Mouse (Mus musculus) skeletal muscle tissue, adult 2 months (tissue): ENCODE measurements around the gene Nmur1.
A peak's percentile ranks its signal among the peaks of the same experiment; 100 is the strongest.

ENCODE experiments used
- DNase-seq: peaks from one replicate; pipeline ENCODE4 v3.0.0-alpha.2; 2012; ENCODE audit warnings: low read depth, low spot score

Gene Nmur1

DNA sequence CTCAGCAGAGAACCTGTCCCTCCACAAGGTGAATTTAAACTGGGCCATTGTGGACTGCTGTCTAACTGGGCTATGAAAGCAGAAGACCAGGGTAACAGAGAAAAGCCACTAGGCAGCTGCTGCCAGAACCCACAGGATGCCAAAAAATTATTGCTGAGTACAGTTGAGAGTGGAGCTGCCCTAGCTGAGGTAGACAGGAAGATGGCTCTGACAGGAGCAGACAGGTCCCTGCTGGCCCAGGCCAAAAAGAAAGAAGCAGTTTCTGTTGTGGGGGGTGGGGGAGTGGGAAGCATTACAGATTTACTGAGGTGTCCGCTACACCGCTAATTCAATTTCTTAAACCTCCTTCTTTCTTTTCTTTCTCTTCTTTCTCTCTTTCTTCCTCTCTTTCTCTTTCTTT, 16.6 kb downstream of the Nmur1 start:
- DNase-seq, result no peak

DNA sequence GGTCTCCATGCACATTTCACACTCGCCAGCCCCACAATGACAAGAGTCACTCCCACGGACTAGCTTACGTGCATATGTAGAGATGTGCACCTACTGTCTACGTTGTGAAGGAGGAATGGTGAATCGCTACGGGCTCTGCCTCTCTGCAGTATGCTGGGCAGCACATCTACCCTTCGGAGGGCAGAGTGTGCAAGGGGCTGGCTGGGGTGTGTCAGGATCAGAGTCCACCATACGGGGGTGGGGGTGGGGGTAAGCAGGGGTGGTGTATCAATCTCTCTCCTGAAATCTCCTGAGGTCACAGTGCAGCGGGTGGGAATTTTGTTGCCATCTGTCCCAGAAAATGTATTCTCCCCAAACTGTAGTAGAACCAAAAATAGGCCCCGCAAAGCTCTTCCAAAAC, 17.5 kb downstream of the Nmur1 start:
- DNase-seq, result no peak

DNA sequence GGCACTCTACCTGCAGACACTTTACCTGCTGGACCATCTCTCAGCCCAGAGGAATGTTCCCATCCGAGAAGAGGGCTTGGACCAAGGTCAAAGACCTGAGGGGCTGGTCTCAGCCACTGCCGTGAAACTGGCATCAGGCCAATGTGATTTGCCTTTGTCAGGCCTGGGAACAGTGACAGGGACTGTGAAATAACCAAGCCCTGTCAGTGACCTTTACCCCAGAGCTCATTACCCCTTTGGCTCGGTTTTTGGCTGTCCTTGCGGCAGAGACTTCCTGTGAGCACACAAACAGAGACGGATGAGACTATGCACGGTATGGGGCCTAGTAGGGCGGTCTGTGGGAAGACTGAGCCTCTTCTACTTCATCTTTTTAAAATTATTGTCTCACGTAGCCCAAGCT, 19.1 kb downstream of the Nmur1 start:
- no peak for DNase-seq

DNA sequence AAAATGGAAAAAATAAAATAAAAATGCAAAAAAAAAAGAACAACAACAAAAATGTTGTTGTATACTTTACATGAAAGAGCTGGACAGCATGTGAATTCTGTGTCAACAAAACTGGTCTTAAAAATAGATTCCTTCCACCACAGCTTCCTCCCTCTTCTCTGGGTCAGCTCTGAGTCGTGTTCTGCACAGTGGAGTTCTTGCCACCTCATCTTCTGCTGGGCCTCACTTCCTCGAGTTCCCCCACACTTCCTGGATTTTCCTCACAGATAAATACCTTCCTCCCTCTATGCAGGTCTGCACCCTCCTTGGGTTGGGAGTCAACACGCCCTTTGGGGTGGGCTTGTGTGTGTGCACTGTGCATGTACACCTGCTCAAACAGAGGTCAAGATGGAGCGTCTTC, 19.7 kb downstream of the Nmur1 start:
- DNase-seq, result no peak

DNA sequence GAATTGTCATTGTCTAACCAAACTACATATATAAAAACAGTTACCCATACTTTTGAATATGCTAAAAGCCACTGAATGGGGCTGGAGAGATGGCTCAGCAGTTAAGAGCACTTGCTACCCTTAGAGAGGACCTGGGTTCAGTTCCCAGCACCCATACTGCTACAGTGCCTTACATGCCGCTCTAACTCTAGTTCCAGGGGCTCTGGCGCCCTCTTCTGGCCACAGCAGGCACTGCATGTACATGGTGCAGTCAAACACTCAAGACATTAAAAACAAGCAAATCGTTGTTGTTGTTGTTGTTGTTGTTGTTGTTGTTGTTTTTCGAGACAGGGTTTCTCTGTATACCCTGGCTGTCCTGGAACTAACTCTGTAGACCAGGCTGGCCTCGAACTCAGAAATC, 21.2 kb downstream of the Nmur1 start:
- no peak for DNase-seq

DNA sequence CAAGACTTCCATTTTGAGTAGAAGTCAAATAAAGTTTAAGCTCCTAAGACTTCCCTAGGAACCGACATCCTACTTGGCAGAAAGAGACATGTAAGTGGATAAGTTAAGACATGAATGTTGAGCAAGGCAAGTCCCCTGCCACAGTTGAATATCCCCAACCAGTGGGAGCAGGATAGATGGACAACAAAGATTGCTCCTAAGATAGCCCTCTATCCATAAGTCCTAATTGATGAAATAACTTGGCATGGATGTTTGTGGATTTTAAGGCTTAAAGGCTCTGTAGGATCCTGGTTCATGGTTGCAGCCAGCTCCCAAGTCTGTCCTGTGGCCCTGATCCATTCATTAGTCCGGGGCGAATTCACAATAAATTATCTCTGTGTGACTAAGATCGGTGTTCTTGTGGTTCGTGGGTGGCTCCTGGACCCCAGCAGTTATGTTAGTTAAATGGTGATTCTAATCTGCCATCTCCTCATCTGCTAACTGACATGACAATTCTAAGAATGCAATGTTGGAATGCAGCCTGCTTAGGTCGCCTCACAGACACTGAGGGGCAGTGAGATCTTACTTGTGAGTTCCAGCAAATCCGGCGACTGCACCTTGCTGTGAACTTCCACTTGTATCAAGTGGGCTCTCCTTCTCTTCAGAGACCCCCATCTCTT, 25.8 kb downstream of the Nmur1 start:
- no peak for DNase-seq

DNA sequence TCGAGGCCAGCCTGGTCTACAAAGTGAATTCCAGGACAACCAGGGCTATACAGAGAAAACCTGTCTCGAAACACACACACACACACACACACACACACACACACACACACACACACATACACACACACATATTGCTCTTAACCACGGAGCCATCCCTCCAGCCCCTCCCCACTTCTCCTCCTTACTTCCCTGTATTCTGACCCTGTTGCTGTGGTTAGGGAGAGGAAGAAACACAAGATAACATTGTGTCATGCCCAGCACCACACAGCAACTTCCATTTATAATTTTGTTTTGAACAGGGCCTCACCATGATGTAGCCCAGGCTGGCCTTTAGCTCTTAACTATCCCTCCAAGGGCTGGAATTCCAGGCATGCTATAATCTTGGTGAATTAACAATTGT, 26.7 kb downstream of the Nmur1 start:
- DNase-seq, result no peak

DNA sequence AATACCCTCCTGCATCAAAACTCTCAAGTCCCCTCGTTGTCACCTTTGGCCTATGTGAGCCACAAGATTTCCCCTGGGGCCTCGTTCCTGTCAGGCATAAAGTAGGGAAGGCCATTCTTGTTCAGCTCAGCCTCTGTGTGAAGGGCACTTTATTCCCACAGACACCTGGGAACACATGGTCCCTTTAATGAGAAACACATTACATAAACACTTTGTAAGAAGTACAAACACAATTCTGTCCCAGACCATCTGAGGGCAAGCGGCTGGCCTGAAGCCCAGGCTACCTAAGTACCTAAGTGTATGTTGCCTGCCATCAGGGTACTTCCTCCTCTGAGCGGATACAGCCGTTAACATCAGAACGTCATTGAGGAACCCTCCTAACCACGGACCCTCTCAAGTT, 27.8 kb downstream of the Nmur1 start:
- DNase-seq, result no peak

DNA sequence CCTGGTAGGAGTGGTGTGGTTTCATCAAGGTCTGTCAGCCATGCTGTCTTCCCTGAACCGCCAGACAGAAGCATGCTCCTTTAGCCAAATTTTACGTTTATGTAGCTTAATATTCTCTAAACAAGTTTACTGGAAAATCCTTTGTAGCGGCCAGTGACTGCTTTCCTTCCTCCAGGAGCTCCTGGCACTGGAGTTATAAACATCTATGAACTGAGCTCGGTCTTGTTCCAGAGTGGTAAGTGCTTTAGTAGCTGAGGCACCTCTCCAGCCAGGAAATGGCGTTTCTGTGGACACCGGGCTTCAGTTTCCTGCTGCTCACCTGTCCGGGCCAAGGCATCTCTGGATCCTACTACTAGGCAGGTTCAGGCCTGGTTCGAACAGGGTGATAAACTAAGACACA, 28.4 kb downstream of the Nmur1 start:
- DNase-seq, result no peak

DNA sequence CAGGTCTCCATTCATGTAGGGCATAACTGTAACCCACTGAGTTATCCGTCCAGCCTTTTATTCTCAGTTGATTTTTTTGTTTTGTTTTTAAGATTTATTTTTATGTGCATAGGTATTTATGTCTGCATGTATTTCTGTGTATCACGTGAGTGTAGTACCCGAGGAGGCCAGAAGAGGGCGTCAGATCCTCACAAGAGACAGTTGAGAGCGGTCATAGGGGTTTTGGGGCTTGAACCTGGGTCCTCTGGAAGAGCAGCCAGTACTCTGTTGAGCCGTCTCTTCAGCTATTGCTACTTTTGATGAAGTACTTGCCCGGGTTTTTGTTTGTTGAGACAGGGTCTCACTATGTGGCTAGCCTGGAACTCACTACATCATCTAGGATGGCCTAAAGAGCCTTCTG, 30.1 kb downstream of the Nmur1 start:
- DNase-seq, result no peak

DNA sequence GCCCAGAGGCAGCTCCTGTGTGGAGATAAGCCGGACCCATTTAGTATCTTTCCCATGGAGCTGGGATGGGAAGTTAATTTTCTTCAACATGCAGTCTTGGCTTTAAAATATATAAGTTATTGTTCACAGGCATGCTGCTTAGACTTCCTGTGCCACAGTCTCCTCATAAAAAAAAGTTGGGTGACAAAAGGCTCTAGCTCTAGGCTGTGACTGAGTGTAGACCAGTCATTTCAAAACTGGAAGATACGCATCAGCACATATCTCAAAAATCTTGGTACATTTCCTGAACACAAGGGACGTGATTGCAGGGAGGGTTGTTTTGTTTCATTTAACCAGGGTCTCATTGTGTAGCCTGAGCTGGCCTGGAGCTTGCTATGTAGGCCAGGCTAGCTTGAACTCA, 31.8 kb downstream of the Nmur1 start:
- DNase-seq, result no peak

DNA sequence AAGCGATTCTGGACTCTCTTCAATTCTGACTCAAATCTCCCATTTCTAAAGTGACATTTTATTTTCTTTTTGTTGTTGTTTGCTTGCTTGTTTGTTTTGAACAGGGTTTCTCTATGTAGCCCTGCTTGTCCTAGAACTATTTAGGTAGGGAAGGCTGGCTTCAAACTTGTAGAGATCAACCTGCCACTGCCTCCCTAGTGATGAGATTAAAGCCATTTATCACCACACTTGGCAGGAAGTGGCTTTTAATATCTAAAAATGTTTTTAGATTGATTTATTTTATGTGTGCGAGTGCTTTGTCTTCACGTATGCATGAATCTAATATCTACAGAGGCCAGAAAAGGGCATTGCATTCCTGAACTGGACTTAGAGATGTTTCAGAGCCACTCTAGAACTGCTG, 32.8 kb downstream of the Nmur1 start:
- no peak for DNase-seq

DNA sequence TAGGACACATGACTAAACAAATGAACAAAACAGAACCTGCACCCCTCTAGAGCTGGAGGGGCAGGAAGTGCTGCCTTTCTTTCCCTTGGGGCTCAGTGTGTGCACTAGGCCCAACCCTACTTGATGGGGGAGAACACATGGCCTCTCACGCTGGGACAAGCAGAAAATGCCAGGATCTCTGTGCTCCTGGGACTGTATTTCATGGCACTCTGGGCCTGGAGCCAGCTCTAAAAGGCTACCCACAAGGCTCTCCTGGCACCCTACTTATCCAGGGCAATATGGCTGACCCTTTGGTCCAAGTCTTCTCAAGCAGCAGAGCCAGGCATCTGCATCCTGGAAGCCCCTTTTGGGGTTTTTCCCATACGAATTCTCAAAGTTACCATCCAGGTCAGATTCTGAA, 34.6 kb downstream of the Nmur1 start:
- peak; percentile 38 for DNase-seq

DNA sequence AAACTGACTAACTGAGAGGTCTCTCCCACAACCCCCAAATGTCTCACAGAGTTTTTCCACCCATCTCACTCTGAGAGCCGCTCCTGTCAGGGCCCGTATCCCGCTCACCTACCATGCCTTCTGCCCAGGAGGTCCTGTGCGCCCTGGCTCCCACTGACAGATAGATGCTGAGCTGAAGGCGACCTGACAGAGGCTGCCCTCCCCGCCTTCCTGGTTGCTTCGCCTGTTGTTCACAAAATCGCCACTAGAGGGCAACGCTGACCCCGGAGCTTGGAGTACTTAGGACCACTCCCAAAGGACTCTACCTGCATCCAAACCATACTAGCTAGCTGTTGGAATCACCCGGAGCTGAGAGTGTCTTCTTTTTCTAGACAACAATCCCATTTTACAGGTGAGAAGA, 36.8 kb downstream of the Nmur1 start:
- peak; percentile 25 for DNase-seq

DNA sequence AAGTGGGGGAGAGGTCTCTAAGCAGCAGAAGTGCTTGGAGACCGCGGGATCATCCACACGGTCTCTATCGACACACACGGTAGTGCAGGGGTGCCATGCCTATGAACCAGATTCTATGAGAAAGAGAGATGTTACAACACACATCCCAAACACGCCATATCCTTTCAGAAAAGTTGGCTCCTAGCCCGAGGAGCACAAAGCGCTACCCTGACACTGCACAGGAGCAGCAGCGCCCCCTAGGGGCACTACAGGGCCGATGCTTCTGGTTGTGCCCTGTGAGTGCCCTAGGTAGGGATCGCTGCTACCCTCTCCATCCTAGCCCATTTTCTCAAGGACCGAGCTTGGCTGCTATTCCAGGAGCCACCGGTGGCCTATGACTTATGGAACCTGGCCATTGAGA, 45.0 kb downstream of the Nmur1 start:
- peak; percentile 73 for DNase-seq

DNA sequence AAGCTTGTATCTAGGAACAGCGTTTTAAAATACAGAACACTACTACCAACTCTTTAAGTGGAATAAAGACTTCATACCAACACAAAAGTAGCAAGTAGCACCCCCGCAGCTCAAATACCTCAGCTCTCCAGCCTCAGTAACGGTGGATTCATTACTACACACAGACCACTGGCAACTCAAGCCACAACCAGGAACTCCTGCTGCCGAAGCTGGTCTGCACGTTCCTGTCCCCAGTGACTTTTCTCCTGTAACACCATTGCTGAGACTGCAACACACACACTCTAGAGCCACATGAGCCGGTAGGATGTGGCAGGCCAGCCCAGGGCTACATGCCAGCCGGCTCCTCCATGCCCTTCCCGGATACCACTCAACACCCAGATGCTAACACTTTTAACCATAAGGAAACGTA, 46.9 kb downstream of the Nmur1 start:
- peak; percentile 35 for DNase-seq

DNA sequence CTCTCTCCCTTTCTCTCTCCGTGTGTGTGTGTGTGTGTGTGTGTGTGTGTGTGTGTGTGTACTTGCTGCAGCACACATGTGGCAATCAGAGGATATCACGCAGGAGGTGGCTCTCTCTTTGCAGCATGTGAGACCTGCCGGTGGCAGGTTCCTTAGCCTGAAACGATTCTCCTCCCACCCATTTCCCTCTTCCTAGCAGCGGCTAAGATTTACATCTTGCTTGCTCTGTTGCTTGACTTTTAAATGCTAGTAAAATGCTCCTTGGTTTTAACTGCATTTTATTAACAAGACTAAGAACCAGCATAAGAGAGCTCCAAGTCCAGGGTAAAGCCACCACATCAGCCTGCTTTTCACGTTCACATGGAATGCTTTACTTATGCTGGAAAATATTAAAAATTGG, 47.4 kb downstream of the Nmur1 start:
- no peak for DNase-seq

DNA sequence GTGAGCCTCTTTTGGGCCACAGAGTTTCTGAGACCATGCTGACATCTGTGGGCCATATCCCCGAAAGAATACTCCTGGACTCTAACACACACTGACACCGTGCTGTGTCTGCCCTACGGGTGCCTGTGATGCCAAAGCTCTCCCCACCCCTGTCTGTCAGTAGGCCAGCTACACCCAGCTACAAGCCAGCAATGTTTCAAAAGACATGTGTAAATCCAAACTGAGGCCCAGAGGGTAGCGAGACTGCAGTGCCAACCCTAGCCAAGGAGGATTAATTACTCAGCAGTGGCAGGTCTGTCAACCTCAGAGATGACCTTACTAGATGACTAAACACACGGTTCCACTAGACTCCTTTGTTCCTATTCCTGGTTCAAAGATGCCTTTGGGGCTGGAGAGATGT, 49.7 kb downstream of the Nmur1 start:
- DNase-seq, result peak; percentile 21

DNA sequence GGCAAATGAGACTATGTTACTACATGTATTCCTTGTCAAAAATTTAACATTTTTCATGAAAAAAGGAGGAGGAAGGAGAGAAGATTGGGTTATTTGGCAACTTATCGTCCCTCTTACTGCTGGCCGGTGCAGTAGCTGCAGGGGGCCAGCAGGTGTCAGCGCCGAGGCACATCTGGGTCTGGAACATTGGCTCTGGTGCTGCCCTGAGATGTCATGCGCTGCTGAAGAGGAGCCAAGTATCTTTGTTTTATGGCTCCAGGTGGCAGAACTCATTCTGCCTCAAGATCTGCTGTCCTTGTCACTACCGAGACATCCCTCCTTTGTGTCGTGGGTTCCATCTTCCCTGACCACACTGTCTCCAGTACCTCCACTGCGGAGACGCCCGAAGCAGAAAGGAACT, 54.0 kb downstream of the Nmur1 start:
- peak; percentile 60 for DNase-seq

DNA sequence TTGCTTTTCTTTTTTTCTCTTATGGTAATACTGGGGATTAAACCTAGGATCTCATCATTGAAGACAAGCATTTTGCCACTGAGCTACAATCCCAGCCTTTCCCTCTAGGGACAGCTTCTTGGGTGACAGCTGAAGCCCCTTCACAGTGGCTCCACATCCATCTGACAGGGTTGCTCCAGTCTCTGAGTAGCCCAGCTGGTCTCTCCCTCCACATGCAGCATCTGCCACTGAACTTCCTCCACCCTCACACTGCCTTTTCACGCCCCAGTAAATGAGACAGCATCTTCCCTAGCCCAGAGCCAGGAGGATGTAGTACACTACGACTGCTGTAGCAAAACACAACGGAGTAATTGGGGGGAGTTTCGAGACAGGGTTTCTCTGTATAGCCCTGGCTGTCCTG, 57.9 kb downstream of the Nmur1 start:
- DNase-seq, result no peak

DNA sequence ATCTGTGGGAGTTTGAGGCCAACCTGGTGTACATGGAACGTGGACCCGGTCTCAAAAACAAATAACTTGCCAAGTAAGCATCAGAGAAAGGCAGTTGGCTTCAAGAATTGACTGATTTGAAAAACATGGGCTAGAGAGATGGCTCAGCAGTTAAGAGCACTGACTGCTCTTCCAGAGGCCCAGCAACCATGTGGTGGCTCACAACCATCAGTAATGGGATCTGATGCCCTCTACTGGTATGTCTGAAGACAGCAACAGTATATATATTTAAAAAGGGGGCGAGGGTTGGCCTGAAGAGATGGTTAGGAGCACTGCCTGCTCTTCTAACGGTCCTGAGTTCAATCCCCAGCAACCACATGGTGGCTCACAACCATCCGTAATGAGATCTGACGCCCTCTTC, 62.4 kb downstream of the Nmur1 start:
- no peak for DNase-seq

DNA sequence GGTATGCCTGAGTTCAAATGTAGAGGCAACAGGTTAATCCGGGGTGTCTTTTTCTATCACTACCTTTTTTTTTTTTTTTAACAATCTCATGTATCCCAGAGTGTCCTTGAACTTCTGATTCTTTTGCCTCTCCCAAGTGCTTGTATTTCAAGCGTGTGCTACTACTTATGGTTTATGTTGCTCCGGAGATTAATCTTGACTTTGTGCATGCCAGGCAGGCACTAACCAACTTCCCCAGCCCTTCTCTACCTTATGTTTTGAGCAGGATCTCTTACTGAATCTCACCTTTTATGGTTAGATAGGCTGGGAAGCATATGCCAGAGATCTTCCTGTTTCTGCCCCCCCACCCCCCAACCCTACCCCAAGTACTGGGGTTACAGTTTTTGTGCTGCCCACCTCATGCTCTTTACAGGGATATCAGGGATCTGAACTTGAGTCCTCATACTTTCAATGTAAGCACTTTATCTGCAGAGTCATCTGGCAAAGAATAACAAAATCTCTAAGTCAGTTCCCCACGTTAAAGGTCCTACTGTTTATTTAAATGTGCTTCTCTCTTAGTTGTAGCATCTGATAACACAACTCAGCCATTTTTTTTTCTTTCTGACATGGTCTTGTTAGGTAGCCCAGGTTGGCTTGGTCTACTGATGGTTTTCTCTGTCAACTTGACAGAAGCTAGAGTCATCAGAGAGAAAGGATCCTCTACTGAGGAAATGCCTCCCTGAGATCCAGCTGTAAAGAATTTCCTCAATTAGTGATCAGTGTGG, 64.0 kb downstream of the Nmur1 start:
- DNase-seq, result no peak

DNA sequence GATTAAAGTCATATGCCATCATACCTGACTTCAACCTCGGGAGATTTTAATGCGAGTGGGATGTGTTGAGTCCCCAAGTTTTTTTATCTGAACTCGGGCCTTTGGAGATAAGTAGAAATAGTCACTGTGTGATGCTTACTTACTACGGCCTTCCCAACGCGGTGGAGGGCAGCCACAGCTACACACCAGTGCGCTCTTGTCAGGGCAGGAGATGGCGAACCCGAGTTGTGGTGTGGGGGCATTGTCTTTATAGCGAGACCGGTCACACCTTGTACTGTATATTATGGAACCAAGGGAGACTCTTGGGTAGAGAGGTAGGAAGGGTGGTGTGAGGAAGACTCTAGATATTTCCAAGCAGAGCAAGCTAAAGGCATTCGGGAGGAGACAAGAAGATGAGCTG, 65.6 kb downstream of the Nmur1 start:
- DNase-seq, result no peak

DNA sequence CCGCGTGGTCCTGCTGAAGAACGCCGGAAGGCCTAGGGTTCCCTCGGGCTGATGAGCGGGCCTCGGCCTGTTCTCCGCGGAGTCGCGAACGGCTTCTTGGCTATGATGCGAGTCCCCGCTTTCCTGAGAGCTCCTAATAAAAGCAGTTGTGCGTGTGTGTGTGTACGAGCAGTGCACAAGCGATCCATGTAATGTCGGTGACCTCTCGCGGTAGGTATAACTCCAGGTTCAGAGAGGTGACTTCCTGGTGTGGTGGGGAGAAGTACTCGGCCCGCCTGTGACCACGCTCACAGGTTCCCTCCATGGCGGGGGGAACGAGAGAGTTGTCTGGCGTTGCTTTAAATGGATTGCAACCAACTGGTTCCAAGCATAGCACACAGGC, 66.2 kb downstream of the Nmur1 start:
- no peak for DNase-seq
